Mouse (Mus musculus): Measurements from ENCODE around the gene Rapgef1. TPM values are rescaled to one million over a fixed set of nuclear protein-coding genes. Genes with fewer than 3 reads are reported as not detected.

Gene Rapgef1
- polyA plus RNA-seq, 1 experiment, result 85.8 TPM

DNA sequence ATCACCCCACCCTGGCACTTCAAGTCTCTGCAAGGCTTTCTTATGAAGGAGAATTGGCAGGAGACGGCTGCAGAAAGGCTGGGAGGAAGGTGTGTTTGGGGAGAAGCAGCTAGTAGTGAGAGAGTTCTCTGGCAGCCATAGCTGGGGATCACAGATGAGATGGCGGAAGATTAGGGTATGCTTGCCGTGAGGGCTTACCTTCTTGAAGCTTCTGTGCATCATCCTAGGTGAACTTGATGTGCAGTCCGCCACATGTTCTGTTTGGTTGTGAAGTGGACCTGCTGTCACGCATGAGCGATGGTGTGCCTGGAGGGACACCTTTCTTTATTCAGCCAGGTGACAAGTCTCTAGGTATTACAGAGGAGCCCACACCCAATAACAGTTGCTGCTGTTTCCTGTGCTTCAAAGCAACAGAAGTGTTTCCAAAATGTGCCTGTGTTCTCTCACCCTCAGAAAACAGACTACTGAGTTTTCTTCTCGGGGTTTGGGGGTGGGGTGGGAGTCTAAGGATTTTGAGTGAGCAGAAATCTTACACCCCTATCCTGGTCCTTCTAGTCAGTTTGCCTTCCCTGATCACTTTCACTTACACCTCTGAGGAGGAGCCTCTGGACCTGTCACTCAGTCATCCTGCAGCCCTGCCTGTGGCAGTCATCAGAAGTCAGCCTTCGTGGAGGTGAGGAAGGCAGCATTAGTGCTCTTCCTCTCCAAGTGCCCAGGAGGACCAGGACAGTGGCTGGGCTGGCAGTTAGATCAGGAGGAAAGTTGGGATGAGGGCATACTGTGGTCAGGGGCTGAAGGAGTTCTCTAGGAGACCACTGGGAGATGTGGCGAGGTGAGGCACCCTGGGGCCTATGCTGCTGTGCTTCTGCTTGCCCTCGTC lies 2.8 kb downstream of the Rapgef1 start:
- TF ChIP-seq CTCF (IDR thresholded peaks at IDR 0.05; ENCODE audit: extremely low read depth, insufficient read depth, low read length) (no peak), POLR2A (IDR thresholded peaks at IDR 0.05; ENCODE audit: extremely low read depth, insufficient read depth, low read length) (no peak)
- H3K27ac ChIP-seq (ENCODE audit: insufficient read depth, low read length), result no peak overlapping the region
- H3K4me3 ChIP-seq (ENCODE audit: insufficient read depth, low read length), result no peak overlapping the region
- H3K4me1 ChIP-seq (ENCODE audit: control insufficient read depth, insufficient read depth, low read length), result peaks cover 13% of the 10 kb centered on the region

DNA sequence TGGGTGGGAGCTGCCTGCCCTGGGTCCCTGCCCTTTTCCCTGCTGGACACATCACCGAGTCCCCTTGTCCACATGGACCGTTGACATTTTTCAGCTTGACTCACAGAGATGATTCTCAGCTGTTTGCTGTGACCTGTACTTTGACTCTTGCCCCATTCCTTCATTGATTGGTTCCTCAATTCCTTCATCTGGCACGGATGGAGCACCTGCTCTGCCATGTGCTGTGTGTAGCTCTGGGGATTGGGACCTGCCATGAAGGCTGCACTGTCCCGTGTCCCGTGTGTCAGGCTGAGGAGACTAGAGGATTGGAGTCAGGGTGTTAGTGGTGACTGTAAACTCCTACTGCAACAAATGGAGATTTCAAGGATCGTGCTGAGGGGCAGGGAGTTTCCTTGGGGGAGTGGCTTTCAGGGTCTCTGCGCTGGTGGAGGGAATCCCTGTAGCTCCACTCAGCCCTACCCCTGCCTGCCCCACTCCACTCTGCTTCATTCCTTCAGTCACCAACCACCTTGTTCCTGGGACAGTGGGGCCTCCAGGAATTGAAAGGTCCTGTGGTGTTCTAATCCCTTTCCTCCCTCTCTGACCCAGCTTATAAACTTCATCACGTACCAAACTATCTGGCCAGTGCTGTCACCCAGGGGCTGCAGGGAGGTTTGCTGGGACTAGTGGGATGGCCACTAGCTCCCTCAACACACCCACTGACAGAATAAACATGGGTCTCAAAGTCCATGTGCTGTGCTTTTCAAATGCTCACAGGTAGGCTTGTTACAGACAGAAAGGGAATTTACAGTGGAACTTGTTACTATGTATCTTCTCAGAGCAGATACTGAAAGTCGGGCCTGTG lies 3.9 kb downstream of the Rapgef1 start:
- TF ChIP-seq CTCF (IDR thresholded peaks at IDR 0.05; ENCODE audit: extremely low read depth, insufficient read depth, low read length) (no peak), POLR2A (IDR thresholded peaks at IDR 0.05; ENCODE audit: extremely low read depth, insufficient read depth, low read length) (no peak)
- Histone ChIP-seq H3K4me1 (ENCODE audit: control insufficient read depth, insufficient read depth, low read length) (peaks cover 15% of the 10 kb centered on the region), H3K4me3 (ENCODE audit: insufficient read depth, low read length) (no peak overlapping the region), H3K27ac (ENCODE audit: insufficient read depth, low read length) (no peak overlapping the region)

DNA sequence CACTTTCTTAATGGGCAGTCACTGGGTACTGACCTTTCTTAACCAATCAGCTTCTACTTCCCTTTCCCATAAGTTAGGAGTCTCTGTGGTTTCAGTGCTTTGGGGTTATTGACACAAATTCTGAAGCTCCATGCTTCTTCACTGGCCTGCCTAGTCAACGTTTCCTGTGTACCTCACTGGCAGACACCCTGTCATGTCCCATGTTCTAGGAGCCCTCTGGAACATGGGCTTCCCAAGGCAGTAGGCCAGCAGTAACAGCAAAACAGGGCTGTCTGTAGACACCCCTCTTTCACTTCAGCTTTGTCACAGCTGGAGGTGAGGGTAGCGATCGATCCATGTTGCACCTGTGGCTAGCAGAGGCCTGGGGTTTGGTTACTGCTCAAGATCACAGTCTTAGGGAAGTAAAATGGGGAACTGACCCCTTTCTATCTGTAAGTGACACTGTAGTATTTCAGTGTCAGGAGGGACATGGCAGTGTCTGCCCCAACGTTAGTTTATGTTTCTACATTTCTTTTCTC lies 4.6 kb downstream of the Rapgef1 start:
- no peak overlapping the region for H3K27ac ChIP-seq (ENCODE audit: insufficient read depth, low read length)
- H3K4me1 ChIP-seq (ENCODE audit: control insufficient read depth, insufficient read depth, low read length), result peaks cover 15% of the 10 kb centered on the region
- TF ChIP-seq CTCF (IDR thresholded peaks at IDR 0.05; ENCODE audit: extremely low read depth, insufficient read depth, low read length) (no peak), POLR2A (IDR thresholded peaks at IDR 0.05; ENCODE audit: extremely low read depth, insufficient read depth, low read length) (no peak)
- no peak overlapping the region for H3K4me3 ChIP-seq (ENCODE audit: insufficient read depth, low read length)

DNA sequence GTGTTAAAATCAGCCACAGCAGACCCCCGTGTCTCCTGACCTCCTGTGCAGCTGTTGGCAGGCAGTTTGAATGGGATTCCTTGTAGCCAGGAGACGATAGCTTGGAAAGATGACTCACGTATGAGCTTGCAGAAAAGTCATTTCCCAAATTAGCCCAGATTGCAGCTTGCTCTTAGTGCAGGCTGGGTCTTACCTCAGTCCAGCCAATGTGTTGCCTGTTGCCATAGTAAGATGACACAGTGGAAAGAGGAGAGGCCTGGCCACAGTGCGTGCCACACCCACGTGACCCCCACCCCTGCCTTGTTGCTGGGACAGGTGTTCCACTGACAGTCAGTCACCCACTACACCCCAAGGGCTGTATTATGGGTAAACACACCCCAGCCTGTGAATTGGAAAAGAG lies 5.2 kb downstream of the Rapgef1 start:
- no peak overlapping the region for H3K4me3 ChIP-seq (ENCODE audit: insufficient read depth, low read length)
- H3K27ac ChIP-seq (ENCODE audit: insufficient read depth, low read length), result no peak overlapping the region; the same call in 1 of the 2 replicates
- no peak for TF ChIP-seq CTCF (IDR thresholded peaks at IDR 0.05; ENCODE audit: extremely low read depth, insufficient read depth, low read length)
- TF ChIP-seq POLR2A (IDR thresholded peaks at IDR 0.05; ENCODE audit: extremely low read depth, insufficient read depth, low read length), result no peak
- peaks cover 15% of the 10 kb centered on the region for H3K4me1 ChIP-seq (ENCODE audit: control insufficient read depth, insufficient read depth, low read length)

DNA sequence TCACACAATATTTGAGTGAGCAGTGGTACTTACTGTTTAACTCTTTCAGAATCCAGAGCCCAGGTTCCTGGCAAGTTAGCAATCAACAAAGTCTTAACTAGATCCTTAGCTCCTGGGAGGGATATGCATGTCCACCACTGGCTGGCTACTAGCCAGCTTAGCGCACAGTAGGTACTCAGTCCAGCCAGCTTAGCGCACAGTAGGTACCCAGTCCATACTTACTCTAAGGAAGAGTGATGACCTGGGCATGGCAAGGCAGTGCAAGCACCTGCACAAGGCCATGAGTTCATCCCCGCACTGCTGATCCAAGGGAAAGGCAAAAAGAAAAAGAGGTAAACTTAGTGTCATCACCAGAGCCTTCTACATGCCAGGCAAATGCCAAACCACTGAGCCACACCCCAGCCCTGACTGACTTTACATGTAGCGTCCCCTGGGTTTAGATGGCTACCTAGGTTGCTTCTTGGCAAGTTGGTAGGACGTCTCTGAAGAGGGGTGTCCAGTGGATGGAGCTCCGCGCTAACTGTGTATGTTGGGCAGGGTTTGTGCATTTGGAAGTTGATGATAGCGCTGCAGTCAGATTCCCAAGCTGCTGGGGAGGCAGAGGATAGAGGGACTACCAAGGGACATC lies 6.2 kb downstream of the Rapgef1 start:
- TF ChIP-seq CTCF (IDR thresholded peaks at IDR 0.05; ENCODE audit: extremely low read depth, insufficient read depth, low read length) (no peak), POLR2A (IDR thresholded peaks at IDR 0.05; ENCODE audit: extremely low read depth, insufficient read depth, low read length) (no peak)
- no peak overlapping the region for H3K4me3 ChIP-seq (ENCODE audit: insufficient read depth, low read length)
- peaks cover 15% of the 10 kb centered on the region for H3K4me1 ChIP-seq (ENCODE audit: control insufficient read depth, insufficient read depth, low read length)
- H3K27ac ChIP-seq (ENCODE audit: insufficient read depth, low read length), result no peak overlapping the region

DNA sequence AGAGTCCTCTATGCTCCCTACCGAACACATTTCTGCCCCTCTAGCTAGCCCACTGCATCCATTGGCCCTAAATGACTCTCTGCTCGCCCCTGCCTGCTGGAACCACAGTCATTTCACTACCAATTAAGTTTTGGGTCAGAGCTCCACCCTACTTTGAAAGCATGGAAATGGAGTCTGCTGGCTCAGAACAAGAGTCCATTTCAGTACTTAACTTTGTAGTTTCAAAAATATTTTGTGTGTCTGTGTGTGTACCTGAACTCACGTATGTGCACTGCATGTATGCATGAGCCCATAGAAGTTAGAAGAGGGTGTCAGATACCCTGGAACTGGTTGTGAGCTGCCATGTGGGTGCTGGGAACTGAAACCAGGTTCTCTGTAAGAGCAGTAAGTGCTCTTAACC lies 7.8 kb downstream of the Rapgef1 start:
- Histone ChIP-seq H3K27ac (ENCODE audit: insufficient read depth, low read length) (no peak overlapping the region), H3K4me3 (ENCODE audit: insufficient read depth, low read length) (no peak overlapping the region), H3K4me1 (ENCODE audit: control insufficient read depth, insufficient read depth, low read length) (peaks cover 11% of the 10 kb centered on the region)
- TF ChIP-seq CTCF (IDR thresholded peaks at IDR 0.05; ENCODE audit: extremely low read depth, insufficient read depth, low read length) (no peak), POLR2A (IDR thresholded peaks at IDR 0.05; ENCODE audit: extremely low read depth, insufficient read depth, low read length) (no peak)

DNA sequence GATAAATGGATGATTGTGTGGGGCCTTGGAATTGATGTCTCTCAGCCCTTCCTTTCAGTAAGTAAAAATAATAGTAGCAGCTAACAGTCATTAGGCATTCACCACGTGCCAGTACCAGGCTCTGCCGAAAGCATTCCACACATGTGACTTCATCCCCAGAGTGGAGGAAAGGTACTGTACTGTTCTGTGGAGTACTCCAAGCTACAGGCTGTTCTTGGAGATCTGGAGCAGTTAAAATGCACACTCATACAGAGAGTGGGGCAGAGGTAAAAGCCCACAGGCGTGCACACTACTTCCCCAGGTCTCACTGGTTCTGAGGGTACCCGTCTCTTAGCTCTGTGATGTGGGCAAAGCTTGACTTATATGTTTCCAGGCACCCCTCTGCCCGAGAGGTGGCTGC lies 8.7 kb downstream of the Rapgef1 start:
- H3K4me3 ChIP-seq (ENCODE audit: insufficient read depth, low read length), result no peak overlapping the region
- no peak overlapping the region for H3K27ac ChIP-seq (ENCODE audit: insufficient read depth, low read length)
- peaks cover 14% of the 10 kb centered on the region for H3K4me1 ChIP-seq (ENCODE audit: control insufficient read depth, insufficient read depth, low read length)
- no peak for TF ChIP-seq CTCF (IDR thresholded peaks at IDR 0.05; ENCODE audit: extremely low read depth, insufficient read depth, low read length)
- no peak for TF ChIP-seq POLR2A (IDR thresholded peaks at IDR 0.05; ENCODE audit: extremely low read depth, insufficient read depth, low read length)

DNA sequence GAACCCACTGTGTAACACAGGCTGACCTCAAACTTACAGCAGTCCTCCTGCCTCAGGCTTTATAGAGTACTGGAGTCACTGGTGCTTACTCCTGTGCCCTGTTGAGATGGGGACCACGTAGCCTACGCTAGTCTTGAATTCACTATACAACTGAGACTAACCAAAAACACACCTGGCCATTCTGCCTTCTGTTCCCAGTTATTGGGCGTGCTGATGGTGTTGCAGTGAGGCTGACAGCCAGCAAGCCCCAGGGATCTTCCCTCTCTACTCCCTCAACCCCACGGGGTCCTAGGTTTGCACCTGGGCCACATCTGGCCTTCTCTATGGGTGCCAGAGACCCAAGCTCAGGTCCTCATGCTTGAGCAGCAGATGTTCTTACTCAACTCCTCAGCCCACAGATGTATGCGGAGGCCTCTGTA lies 9.3 kb downstream of the Rapgef1 start:
- TF ChIP-seq CTCF (IDR thresholded peaks at IDR 0.05; ENCODE audit: extremely low read depth, insufficient read depth, low read length) (no peak), POLR2A (IDR thresholded peaks at IDR 0.05; ENCODE audit: extremely low read depth, insufficient read depth, low read length) (no peak)
- Histone ChIP-seq H3K27ac (ENCODE audit: insufficient read depth, low read length) (no peak overlapping the region), H3K4me3 (ENCODE audit: insufficient read depth, low read length) (no peak overlapping the region), H3K4me1 (ENCODE audit: control insufficient read depth, insufficient read depth, low read length) (peaks cover 15% of the 10 kb centered on the region)

DNA sequence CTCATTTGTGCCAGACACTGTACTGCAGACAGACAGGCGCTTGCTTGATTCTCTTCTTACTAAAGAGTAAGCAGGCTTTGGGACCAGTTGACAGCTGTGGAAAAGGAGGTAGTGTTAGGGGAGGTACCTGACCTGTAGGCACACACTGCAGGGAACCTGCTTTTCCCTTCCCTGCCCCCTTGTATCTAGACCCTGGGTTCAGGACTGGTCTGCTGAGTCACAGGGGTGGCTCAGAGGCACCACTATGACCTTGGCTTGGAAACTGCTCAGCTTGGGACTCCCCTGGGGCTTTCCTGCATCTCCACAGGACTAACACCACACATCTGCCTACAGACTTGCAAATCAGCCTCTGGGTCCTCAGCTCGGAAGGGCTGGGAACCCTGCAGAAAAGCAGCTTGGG lies 9.8 kb downstream of the Rapgef1 start:
- no peak for TF ChIP-seq CTCF (IDR thresholded peaks at IDR 0.05; ENCODE audit: extremely low read depth, insufficient read depth, low read length)
- no peak for TF ChIP-seq POLR2A (IDR thresholded peaks at IDR 0.05; ENCODE audit: extremely low read depth, insufficient read depth, low read length)
- H3K27ac ChIP-seq (ENCODE audit: insufficient read depth, low read length), result no peak overlapping the region
- H3K4me3 ChIP-seq (ENCODE audit: insufficient read depth, low read length), result no peak overlapping the region
- peaks cover 14% of the 10 kb centered on the region for H3K4me1 ChIP-seq (ENCODE audit: control insufficient read depth, insufficient read depth, low read length)

Data from cortical plate, adult 2 months (tissue).